Mouse (Mus musculus): ENCODE data around the gene U90926.
A peak's percentile ranks its signal among the peaks of the same experiment; 100 is the strongest.

The U90926 gene

GRCm38 (mm10) chr5:92218915-92219793 lies 3.9 kb upstream of the U90926 start:
- no peak for DNase-seq (ENCODE audit: low spot score in 2 of 2)

- DNase-seq (ENCODE audit: low spot score in 2 of 2), result no peak
Observed at GRCm38 (mm10) chr5:92212231-92212630, 3.0 kb downstream of the U90926 start.

- DNase-seq (ENCODE audit: low spot score in 2 of 2), result no peak
Observed at GRCm38 (mm10) chr5:92210205-92210604, 5.0 kb downstream of the U90926 start.

- DNase-seq (ENCODE audit: low spot score in 2 of 2), result no peak
Observed at GRCm38 (mm10) chr5:92206121-92206520, 9.1 kb downstream of the U90926 start.

- no peak for DNase-seq (ENCODE audit: low spot score in 2 of 2)
Observed at GRCm38 (mm10) chr5:92205706-92206105, 9.5 kb downstream of the U90926 start.

GRCm38 (mm10) chr5:92205184-92205583 lies 10.0 kb downstream of the U90926 start:
- DNase-seq (ENCODE audit: low spot score in 2 of 2), result no peak

- DNase-seq (ENCODE audit: low spot score in 2 of 2), result no peak
Observed at GRCm38 (mm10) chr5:92204162-92205036, 10.8 kb downstream of the U90926 start.

GRCm38 (mm10) chr5:92198266-92198665 lies 16.9 kb downstream of the U90926 start:
- DNase-seq (ENCODE audit: low spot score in 2 of 2), result no peak

- DNase-seq (ENCODE audit: low spot score in 2 of 2), result no peak
Observed at GRCm38 (mm10) chr5:92196895-92197811, 18.1 kb downstream of the U90926 start.

- peak; percentile 38 to 39 for DNase-seq (ENCODE audit: low spot score in 2 of 2)
Observed at GRCm38 (mm10) chr5:92195716-92196115, 19.5 kb downstream of the U90926 start.

GRCm38 (mm10) chr5:92188881-92189483 lies 26.2 kb downstream of the U90926 start:
- no peak for DNase-seq (ENCODE audit: low spot score in 2 of 2)

GRCm38 (mm10) chr5:92183071-92183830 lies 32.0 kb downstream of the U90926 start:
- DNase-seq (ENCODE audit: low spot score in 2 of 2), result no peak

GRCm38 (mm10) chr5:92165976-92166375 lies 49.2 kb downstream of the U90926 start:
- no peak for DNase-seq (ENCODE audit: low spot score in 2 of 2)

Measured in right cerebral cortex, adult 2 months (tissue).